Mouse (Mus musculus) MN1 (cell line): ENCODE results near the gene Angptl1.

Experiments used
- DNase-seq: peaks from one replicate; pipeline ENCODE4 v3.0.0-alpha.2; 2016; ENCODE audit warnings: low spot score

Gene Angptl1

DNA sequence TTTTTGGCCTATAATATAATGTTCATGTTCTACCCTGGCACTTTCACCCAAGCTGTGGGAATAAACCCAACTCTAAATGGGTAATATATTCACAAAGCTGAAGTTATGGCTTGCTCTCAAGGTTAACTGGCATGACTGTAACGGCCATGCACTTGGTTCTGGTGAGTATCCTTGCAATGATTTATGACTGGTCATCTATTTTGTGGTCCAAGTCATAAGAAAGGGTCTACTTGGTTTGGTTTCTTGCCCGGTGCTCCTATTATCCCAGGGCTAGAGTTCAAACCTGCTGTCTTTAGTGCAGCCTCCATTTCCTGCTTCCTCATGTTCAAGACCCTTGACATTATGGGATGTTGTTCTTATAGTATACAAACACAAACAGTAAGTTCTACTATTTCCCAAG, 46.4 kb downstream of the Angptl1 start:
- DNase-seq = no peak

GRCm38 (mm10) chr1:156885879-156886278, 47.5 kb downstream of the Angptl1 start:
- DNase-seq = no peak

- no peak for DNase-seq
Observed at GRCm38 (mm10) chr1:156888830-156889229, 50.5 kb downstream of the Angptl1 start.

GRCm38 (mm10) chr1:156891561-156891960, 53.2 kb downstream of the Angptl1 start:
- no peak for DNase-seq

GRCm38 (mm10) chr1:156901689-156902088, 63.3 kb downstream of the Angptl1 start:
- DNase-seq = no peak

GRCm38 (mm10) chr1:156903899-156904298, 65.5 kb downstream of the Angptl1 start:
- DNase-seq = no peak

GRCm38 (mm10) chr1:156905660-156906059, 67.3 kb downstream of the Angptl1 start:
- no peak for DNase-seq

- DNase-seq = no peak
Observed at GRCm38 (mm10) chr1:156909265-156909664, 70.9 kb downstream of the Angptl1 start.

- peak; percentile 38 for DNase-seq
Observed at GRCm38 (mm10) chr1:156909866-156910265, 71.5 kb downstream of the Angptl1 start.
